Mouse (Mus musculus): ENCODE results near the gene Chil3. TPM values are rescaled to one million over a fixed set of nuclear protein-coding genes. Genes with fewer than 3 reads are reported as not detected.

Gene Chil3
- total RNA-seq, 2 experiments from 2014 or later: 0.51 TPM; not detected in 1

Other genes with a start within 250 kb of the Chil3 start
- gene I830077J02Rik, start 234.9 kb downstream of the Chil3 start, total RNA-seq (2021): under 1 TPM; 0.81 to 0.88 TPM
- gene Wdr77, start 208.2 kb downstream of the Chil3 start, total RNA-seq (2021): 10 to 100 TPM; 38.9 to 47.3 TPM
- 1,000 to 10,000 TPM; 1,017 to 1,034 TPM for gene Atp5f1, start 207.5 kb downstream of the Chil3 start, total RNA-seq (2021)
- gene Ovgp1, start 193.9 kb downstream of the Chil3 start, total RNA-seq (2021): under 1 TPM; 0.38 to 0.56 TPM
- gene Pifo, start 152.9 kb downstream of the Chil3 start, total RNA-seq (2021): under 1 TPM in 1 of 2 experiments, not detected in 1; 0.31 TPM
- gene Chil5, start 134.8 kb downstream of the Chil3 start, total RNA-seq (2021): not detected
- not detected for gene Chia1, start 54.3 kb downstream of the Chil3 start, total RNA-seq (2021)
- not detected for gene Chil4, start 51.9 kb upstream of the Chil3 start, total RNA-seq (2021)
- not detected for gene Chil6, start 238.6 kb upstream of the Chil3 start, total RNA-seq (2021)